Comparison of ENCODE assay signal across 8 mouse cellular contexts in the genomic region with DNA sequence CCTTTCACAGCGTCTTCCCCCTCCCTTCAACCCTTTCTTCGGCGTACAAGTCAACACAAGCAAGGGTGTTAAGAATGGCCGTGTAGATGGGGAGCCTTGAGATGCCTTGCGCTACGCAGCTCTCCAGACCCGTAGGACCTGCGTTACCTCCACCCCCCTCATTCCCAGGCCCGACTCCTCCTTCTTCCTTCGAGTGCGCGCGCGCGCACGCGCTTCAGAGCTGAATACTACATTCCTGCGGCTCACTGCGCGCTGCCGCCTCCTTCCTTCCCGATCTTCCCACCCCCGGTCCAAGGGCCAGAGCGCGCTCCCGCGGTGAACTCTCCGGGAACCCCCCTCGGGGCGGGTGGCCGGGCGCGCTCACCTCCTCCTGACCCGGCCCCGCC. TPM values are rescaled to one million over a fixed set of nuclear protein-coding genes. Genes with fewer than 3 reads are reported as not detected.
DNase-seq lines count a peak whose midpoint lies in the region; ATAC-seq lines count a peak whose summit lies in the region.

No protein-coding gene starts in this region.

- H3K4me1 ChIP-seq in embryonic facial prominence, embryonic 10.5 days: peaks cover 98% of the 10 kb centered on the region
- peaks cover 81% of the 10 kb centered on the region for H3K4me1 ChIP-seq in limb, embryonic 12.5 days (replicated peaks)
- peaks cover 13% of the 10 kb centered on the region; the same call in 1 of the 2 replicates for H3K4me1 ChIP-seq in midbrain, embryonic 14.5 days (ENCODE audit: control insufficient read depth, insufficient read depth, low read length)

- peak; percentile 96 for DNase-seq in 3134 (ENCODE audit: extremely low read depth, insufficient read length, low spot score)
- DNase-seq in adrenal gland, adult 8-10 months: peak; percentile 96
- peak; percentile 97 for DNase-seq in embryonic facial prominence, embryonic 10.5 days (ENCODE audit: low spot score)
- peak; percentile 96 to 99 for DNase-seq in heart, adult 18-20 months
- DNase-seq in kidney, adult 18-20 months: peak; percentile 96
- peak; percentile 96 for DNase-seq in midbrain, embryonic 14.5 days
- DNase-seq in spleen, adult 18-20 months: peak; percentile 69 to 74

- H3K9ac ChIP-seq in limb, embryonic 12.5 days (replicated peaks): peak overlapping the region; percentile 82
- H3K9ac ChIP-seq in midbrain, embryonic 14.5 days (replicated peaks; ENCODE audit: low read length): peak overlapping the region; percentile 53

- peak overlapping the region; percentile 97 for H3K4me2 ChIP-seq in limb, embryonic 12.5 days
- H3K4me2 ChIP-seq in midbrain, embryonic 14.5 days (ENCODE audit: low read length): peak overlapping the region; percentile 96

- 0% methylated on average over 35 of the region's 35 CpGs for WGBS in embryonic facial prominence, embryonic 10.5 days
- 0% methylated on average over 34 of the region's 35 CpGs for whole genome bisulfite sequencing in limb, embryonic 12.5 days
- WGBS in midbrain, embryonic 14.5 days: 0% methylated on average over 34 of the region's 35 CpGs

- peak; percentile 38 for ATAC-seq in limb, embryonic 12.5 days (ENCODE audit: insufficient number of reproducible peaks, insufficient read depth, low FRiP score, low TSS enrichment, low read depth)
- peak; percentile 68; the same call in 1 of the 2 replicates for ATAC-seq in midbrain, embryonic 14.5 days (ENCODE audit: low FRiP score, low TSS enrichment)

- H3K36me3 ChIP-seq in embryonic facial prominence, embryonic 10.5 days (replicated peaks): peaks cover 26% of the 10 kb centered on the region
- peaks cover 26% of the 10 kb centered on the region for H3K36me3 ChIP-seq in limb, embryonic 12.5 days
- no peaks in the 10 kb centered on the region for H3K36me3 ChIP-seq in midbrain, embryonic 14.5 days (ENCODE audit: control insufficient read depth, insufficient read depth, low read length)

- peak overlapping the region; percentile 96 for H3K27ac ChIP-seq in embryonic facial prominence, embryonic 10.5 days (replicated peaks)
- H3K27ac ChIP-seq in limb, embryonic 12.5 days: peak overlapping the region; percentile 100
- peak overlapping the region; percentile 71 for H3K27ac ChIP-seq in midbrain, embryonic 14.5 days (replicated peaks; ENCODE audit: low read depth, low read length)

- peak overlapping the region; percentile 76 for H3K4me3 ChIP-seq in embryonic facial prominence, embryonic 10.5 days
- H3K4me3 ChIP-seq in limb, embryonic 12.5 days (replicated peaks): peak overlapping the region; percentile 67
- H3K4me3 ChIP-seq in midbrain, embryonic 14.5 days (replicated peaks; ENCODE audit: low read depth, low read length): peak overlapping the region; percentile 55

- no peaks in the 10 kb centered on the region for H3K9me3 ChIP-seq in embryonic facial prominence, embryonic 10.5 days
- H3K9me3 ChIP-seq in limb, embryonic 12.5 days: no peaks in the 10 kb centered on the region
- H3K9me3 ChIP-seq in midbrain, embryonic 14.5 days (ENCODE audit: control insufficient read depth, low read length): no peaks in the 10 kb centered on the region

- H3K27me3 ChIP-seq in embryonic facial prominence, embryonic 10.5 days (replicated peaks; ENCODE audit: low read depth, poor library complexity, severe bottlenecking): peaks cover 75% of the 10 kb centered on the region
- H3K27me3 ChIP-seq in limb, embryonic 12.5 days: no peaks in the 10 kb centered on the region
- peaks cover 63% of the 10 kb centered on the region for H3K27me3 ChIP-seq in midbrain, embryonic 14.5 days (ENCODE audit: control insufficient read depth, insufficient read depth, low read length)

RNA-seq across cellular contexts. Expression of a gene that starts 10.5 kb away (rescaled TPM):
- 10 to 100 TPM; 19.9 to 43.0 (median 34.4) TPM for total RNA-seq in adrenal gland, adult 8-10 months (2022)
- polyA plus RNA-seq in embryonic facial prominence, embryonic 10.5 days (2016; fragmentation: Nextera tagmentation; extraction: Ambion mirVana): 77.8 and 90.2 TPM in 2 replicates
- total RNA-seq in heart, adult 18-20 months (2021): 10 to 100 TPM; 13.5 to 16.7 TPM
- polyA plus RNA-seq in limb, embryonic 12.5 days (2016; fragmentation: Nextera tagmentation; extraction: Ambion mirVana): 137 TPM in 2 replicates
- polyA plus RNA-seq in midbrain, embryonic 14.5 days (2014; fragmentation: Nextera tagmentation; extraction: Ambion mirVana): 2.3 and 3.6 TPM in 2 replicates

RNA-seq across cellular contexts. Expression of a gene that starts 15.1 kb away (rescaled TPM):
- 1 to 10 TPM; 2.7 to 7.9 (median 5.4) TPM for total RNA-seq in adrenal gland, adult 8-10 months (2022)
- 1.1 and 1.6 TPM in 2 replicates for polyA plus RNA-seq in embryonic facial prominence, embryonic 10.5 days (2016; fragmentation: Nextera tagmentation; extraction: Ambion mirVana)
- 1 to 10 TPM; 2.9 to 9.9 TPM for total RNA-seq in heart, adult 18-20 months (2021)
- polyA plus RNA-seq in limb, embryonic 12.5 days (2016; fragmentation: Nextera tagmentation; extraction: Ambion mirVana): 2.9 and 3.3 TPM in 2 replicates
- 0.57 and 0.78 TPM in 2 replicates for polyA plus RNA-seq in midbrain, embryonic 14.5 days (2014; fragmentation: Nextera tagmentation; extraction: Ambion mirVana)

RNA-seq across cellular contexts. Expression of a gene that starts 23.5 kb away (rescaled TPM):
- total RNA-seq in adrenal gland, adult 8-10 months (2022): under 1 TPM in 2 of 4 experiments, not detected in 2; 0.24 to 0.31 TPM
- 0.75 and 1.3 TPM in 2 replicates for polyA plus RNA-seq in embryonic facial prominence, embryonic 10.5 days (2016; fragmentation: Nextera tagmentation; extraction: Ambion mirVana)
- not detected for total RNA-seq in heart, adult 18-20 months (2021)
- polyA plus RNA-seq in limb, embryonic 12.5 days (2016; fragmentation: Nextera tagmentation; extraction: Ambion mirVana): 1.3 and 1.4 TPM in 2 replicates
- polyA plus RNA-seq in midbrain, embryonic 14.5 days (2014; fragmentation: Nextera tagmentation; extraction: Ambion mirVana): 0.09 TPM in 1 of 2 replicates, not detected in the other

RNA-seq across cellular contexts. Expression of a gene that starts 32.4 kb away (rescaled TPM):
- total RNA-seq in adrenal gland, adult 8-10 months (2022): 10 to 100 TPM; 37.1 to 45.4 (median 39.5) TPM
- polyA plus RNA-seq in embryonic facial prominence, embryonic 10.5 days (2016; fragmentation: Nextera tagmentation; extraction: Ambion mirVana): 63.2 and 66.4 TPM in 2 replicates
- 10 to 100 TPM; 18.4 to 18.9 TPM for total RNA-seq in heart, adult 18-20 months (2021)
- 56.1 and 58.8 TPM in 2 replicates for polyA plus RNA-seq in limb, embryonic 12.5 days (2016; fragmentation: Nextera tagmentation; extraction: Ambion mirVana)
- 51.9 and 53.3 TPM in 2 replicates for polyA plus RNA-seq in midbrain, embryonic 14.5 days (2014; fragmentation: Nextera tagmentation; extraction: Ambion mirVana)

RNA-seq across cellular contexts. Expression of a gene that starts 42.3 kb away (rescaled TPM):
- total RNA-seq in adrenal gland, adult 8-10 months (2022): 10 to 100 TPM; 71.3 to 85.0 (median 75.5) TPM
- 48.6 and 48.7 TPM in 2 replicates for polyA plus RNA-seq in embryonic facial prominence, embryonic 10.5 days (2016; fragmentation: Nextera tagmentation; extraction: Ambion mirVana)
- total RNA-seq in heart, adult 18-20 months (2021): 10 to 100 TPM; 17.0 to 22.6 TPM
- polyA plus RNA-seq in limb, embryonic 12.5 days (2016; fragmentation: Nextera tagmentation; extraction: Ambion mirVana): 70.6 and 72.9 TPM in 2 replicates
- 25.9 and 28.1 TPM in 2 replicates for polyA plus RNA-seq in midbrain, embryonic 14.5 days (2014; fragmentation: Nextera tagmentation; extraction: Ambion mirVana)

Comparison
In these comparisons a context has a peak if more than half of its experiments do, and no peak if none do; other contexts are left out.
1. Peak in every context shown above with its lines: DNase-seq, ATAC-seq, H3K4me3 ChIP-seq and H3K27ac ChIP-seq.
2. RNA of a gene that starts 10.5 kb away (polyA plus RNA-seq): 137 TPM in limb, embryonic 12.5 days and 77.8 to 90.2 TPM in embryonic facial prominence, embryonic 10.5 days; 2.3 to 3.6 TPM in midbrain, embryonic 14.5 days; every median in the first group is over 10 times any median in the second.